Mouse (Mus musculus) stomach, postnatal 0 days (tissue): ENCODE measurements at regions not wholly inside any gene's neighbourhood (a gene's known extent, or its start where the extent isn't known, plus 50 kb on each side); places are given as distances from the start of the nearest gene placed in this dataset.

Experiments
- ATAC-seq: fragments of 200-750 bp; cut with Nextera tagmentation; 2 replicates; pipeline ENCODE4 v1.8.0; 2017; ENCODE audit not compliant: low FRiP score, low TSS enrichment
- DNase-seq: peaks from one replicate; pipeline ENCODE4 v3.0.0-alpha.2; 2016; ENCODE audit warnings: low spot score
- H3K27ac ChIP-seq: fragments of 300-500 bp; sonication (generic); replicated peaks from 2 replicates; pipeline ENCODE4 v1.5.1; 2014; ENCODE audit warnings: mild to moderate bottlenecking, control low read depth
- H3K27me3 ChIP-seq: fragments of 300-500 bp; sonication (generic); 2 replicates; pipeline ENCODE4 v1.6.1; 2014; ENCODE audit warnings: low read length; ENCODE audit not compliant: control insufficient read depth, insufficient read depth
- H3K36me3 ChIP-seq: fragments of 300-500 bp; sonication (generic); 2 replicates; pipeline ENCODE4 v1.6.1; 2014; ENCODE audit warnings: low read length, mixed read lengths; ENCODE audit not compliant: control insufficient read depth, insufficient read depth
- H3K4me1 ChIP-seq: fragments of 300-500 bp; sonication (generic); replicated peaks from 2 replicates; pipeline ENCODE4 v1.6.1; 2014; ENCODE audit warnings: antibody characterized with exemption; ENCODE audit not compliant: control insufficient read depth, insufficient read depth
- H3K4me2 ChIP-seq: fragments of 300-500 bp; sonication (generic); replicated peaks from 2 replicates; pipeline ENCODE4 v1.6.1; 2014; ENCODE audit warnings: low read depth, mild to moderate bottlenecking, control low read depth, moderate library complexity
- H3K4me3 ChIP-seq: fragments of 300-500 bp; sonication (generic); 2 replicates; pipeline ENCODE4 v1.5.1; 2014; ENCODE audit warnings: low read depth, low read length, control low read depth
- H3K9ac ChIP-seq: fragments of 300-500 bp; sonication (generic); 2 replicates; pipeline ENCODE4 v1.6.1; 2014; ENCODE audit warnings: mild to moderate bottlenecking, low read length, control low read depth, mixed read lengths
- H3K9me3 ChIP-seq: fragments of 300-500 bp; sonication (generic); 2 replicates; pipeline ENCODE4 v1.6.1; 2016; ENCODE audit warnings: low read length; ENCODE audit not compliant: control insufficient read depth
- CTCF ChIP-seq: IDR thresholded peaks from 2 replicates; pipeline ENCODE4 v1.5.1; 2016; ENCODE audit warnings: antibody characterized with exemption, low read depth, mild to moderate bottlenecking, moderate library complexity
- EP300 ChIP-seq: optimal IDR thresholded peaks from 2 replicates; pipeline ENCODE3; 2016; ENCODE audit warnings: antibody characterized with exemption
- WGBS: fragments of 180-500 bp; shearing (Covaris S2); extraction: QIAGEN DNeasy Blood & Tissue Kit; methylation state at CpG from one replicate; pipeline ENCODE4 v1.1.7; 2014; 5-methylcytosine and 5-hydroxymethylcytosine counted together

GRCm38 (mm10) chr7:142835319-142835718, 92.1 kb upstream of the Ins2 start:
- no peaks in the 10 kb centered on the region for H3K9me3 ChIP-seq
- no peak overlapping the region for H3K27ac ChIP-seq
- no peak for TF ChIP-seq CTCF
- 52% methylated on average over 1 of the region's 1 CpGs for WGBS
- no peak for ATAC-seq
- no peak overlapping the region for H3K4me2 ChIP-seq
- no peaks in the 10 kb centered on the region for H3K4me1 ChIP-seq
- no peak overlapping the region for H3K4me3 ChIP-seq
- H3K36me3 ChIP-seq, result no peaks in the 10 kb centered on the region
- H3K27me3 ChIP-seq, result no peaks in the 10 kb centered on the region
- DNase-seq, result no peak
- H3K9ac ChIP-seq, result no peak overlapping the region

GRCm38 (mm10) chr7:142830969-142831673, 87.9 kb upstream of the Ins2 start:
- no peaks in the 10 kb centered on the region for H3K27me3 ChIP-seq
- H3K4me3 ChIP-seq, result no peak overlapping the region
- no peak overlapping the region for H3K9ac ChIP-seq
- H3K36me3 ChIP-seq, result no peaks in the 10 kb centered on the region
- ATAC-seq (no peak), DNase-seq (no peak)
- no peaks in the 10 kb centered on the region for H3K9me3 ChIP-seq
- no peaks in the 10 kb centered on the region for H3K4me1 ChIP-seq
- TF ChIP-seq EP300, result no peak
- no peak for TF ChIP-seq CTCF
- WGBS, result 18% methylated on average over 2 of the region's 2 CpGs
- H3K4me2 ChIP-seq, result no peak overlapping the region
- no peak overlapping the region for H3K27ac ChIP-seq

- H3K27me3 ChIP-seq, result no peaks in the 10 kb centered on the region
- no peaks in the 10 kb centered on the region for H3K9me3 ChIP-seq
- H3K4me2 ChIP-seq, result no peak overlapping the region
- WGBS, result 65% methylated on average over 4 of the region's 4 CpGs
- no peak overlapping the region for H3K9ac ChIP-seq
- no peak overlapping the region for H3K27ac ChIP-seq
- DNase-seq, result no peak
- TF ChIP-seq CTCF, result no peak
- no peak for TF ChIP-seq EP300
- ATAC-seq, result no peak
- no peaks in the 10 kb centered on the region for H3K4me1 ChIP-seq
- H3K36me3 ChIP-seq, result no peaks in the 10 kb centered on the region
- H3K4me3 ChIP-seq, result no peak overlapping the region
Measured at GRCm38 (mm10) chr7:142810711-142811110, 67.5 kb upstream of the Ins2 start.

GRCm38 (mm10) chr7:142799424-142799823, 56.2 kb upstream of the Ins2 start:
- Histone ChIP-seq H3K4me2 (no peak overlapping the region), H3K9ac (no peak overlapping the region), H3K9me3 (no peaks in the 10 kb centered on the region), H3K4me3 (no peak overlapping the region), H3K36me3 (no peaks in the 10 kb centered on the region), H3K27ac (no peak overlapping the region), H3K27me3 (no peaks in the 10 kb centered on the region), H3K4me1 (no peaks in the 10 kb centered on the region)
- DNase-seq (peak; percentile 54), ATAC-seq (no peak)
- TF ChIP-seq EP300, result no peak
- TF ChIP-seq CTCF, result peak; percentile 85
- WGBS, result 24% methylated on average over 6 of the region's 6 CpGs

- H3K9me3 ChIP-seq, result no peaks in the 10 kb centered on the region
- no peak overlapping the region for H3K27ac ChIP-seq
- no peak for TF ChIP-seq CTCF
- no peak for TF ChIP-seq EP300
- no peak for DNase-seq
- H3K4me3 ChIP-seq, result no peak overlapping the region
- H3K9ac ChIP-seq, result no peak overlapping the region
- H3K27me3 ChIP-seq, result no peaks in the 10 kb centered on the region
- ATAC-seq, result no peak
- WGBS, result 27% methylated on average over 2 of the region's 2 CpGs
- H3K4me1 ChIP-seq, result no peaks in the 10 kb centered on the region
- no peak overlapping the region for H3K4me2 ChIP-seq
- H3K36me3 ChIP-seq, result no peaks in the 10 kb centered on the region
Measured at GRCm38 (mm10) chr7:142794481-142794880, 51.3 kb upstream of the Ins2 start.
